20 mouse cellular contexts compared by ENCODE assay signal in genomic region chr3:87899776-87900175, GRCm38 (mm10). TPM values are rescaled to one million over a fixed set of nuclear protein-coding genes. Genes with fewer than 3 reads are reported as not detected.
A peak's percentile ranks its signal among the peaks of the same experiment; 100 is the strongest.
DNase-seq lines count a peak whose midpoint lies in the region; ATAC-seq lines count a peak whose summit lies in the region.
"Had no signal": no experiment of that assay in that cellular context is flagged by ENCODE, and none has a peak within 500 bp of the region (broad histone marks: within the 10 kb centered on the region; RNA-seq: fewer than 3 reads in every experiment).

No protein-coding gene starts in this region.

- H3K4me1 ChIP-seq in midbrain, embryonic 11.5 days (ENCODE audit: control insufficient read depth, insufficient read depth, low read length) = no peaks in the 10 kb centered on the region
- no peaks in the 10 kb centered on the region for H3K4me1 ChIP-seq in midbrain, embryonic 16.5 days (ENCODE audit: control insufficient read depth, insufficient read depth, low read length)
- H3K4me1 ChIP-seq in liver, embryonic 16.5 days (ENCODE audit: control insufficient read depth, low read depth, low read length) = peaks cover 38% of the 10 kb centered on the region
- H3K4me1 ChIP-seq in hindbrain, embryonic 11.5 days (replicated peaks; ENCODE audit: control insufficient read depth, insufficient read depth, low read length) = no peaks in the 10 kb centered on the region
- H3K4me1 ChIP-seq: forebrain, embryonic 13.5 days; hindbrain, embryonic 15.5 days had no signal

- no peaks in the 10 kb centered on the region for H3K36me3 ChIP-seq in midbrain, embryonic 11.5 days (ENCODE audit: control insufficient read depth, insufficient read depth, low read length)
- H3K36me3 ChIP-seq in midbrain, embryonic 16.5 days (ENCODE audit: control insufficient read depth, insufficient read depth, low read length) = no peaks in the 10 kb centered on the region
- H3K36me3 ChIP-seq in liver, embryonic 16.5 days (ENCODE audit: control insufficient read depth, insufficient read depth) = no peaks in the 10 kb centered on the region
- H3K36me3 ChIP-seq in hindbrain, embryonic 11.5 days (ENCODE audit: control insufficient read depth, insufficient read depth, low read length) = no peaks in the 10 kb centered on the region
- H3K36me3 ChIP-seq: forebrain, embryonic 10.5 days; hindbrain, embryonic 10.5 days; hindbrain, embryonic 15.5 days had no signal

- 75% methylated on average over 3 of the region's 3 CpGs for WGBS in midbrain, embryonic 11.5 days
- 87% methylated on average over 3 of the region's 3 CpGs for WGBS in midbrain, embryonic 16.5 days
- WGBS in liver, embryonic 16.5 days (ENCODE audit: insufficient replicate concordance) = 86% methylated on average over 3 of the region's 3 CpGs
- 78% methylated on average over 3 of the region's 3 CpGs for WGBS in hindbrain, embryonic 11.5 days

- peak; percentile 66 for DNase-seq in heart, adult 11 months
- no peak for DNase-seq in heart, postnatal 10 days
- DNase-seq in midbrain, embryonic 11.5 days (ENCODE audit: low spot score, missing footprints) = peak; percentile 60
- no peak for DNase-seq in hindbrain, embryonic 11.5 days (ENCODE audit: low spot score)
- DNase-seq: adrenal gland, postnatal 10 days; adrenal gland, postnatal 36 days; cerebellum, adult 18-20 months; cerebellum, adult 9-10 months; cerebellum, postnatal 14 days; gastrocnemius, postnatal 10 days; gastrocnemius, postnatal 36 days; heart, postnatal 36 days had no signal

- H3K27me3 ChIP-seq in midbrain, embryonic 11.5 days (ENCODE audit: control insufficient read depth, insufficient read depth, low read length) = no peaks in the 10 kb centered on the region
- H3K27me3 ChIP-seq in midbrain, embryonic 16.5 days (ENCODE audit: control insufficient read depth, insufficient read depth, low read depth, low read length) = no peaks in the 10 kb centered on the region
- H3K27me3 ChIP-seq in liver, embryonic 16.5 days (ENCODE audit: control insufficient read depth, insufficient read depth, low read depth, low read length) = no peaks in the 10 kb centered on the region
- H3K27me3 ChIP-seq in hindbrain, embryonic 11.5 days (ENCODE audit: control insufficient read depth, insufficient read depth, low read length) = no peaks in the 10 kb centered on the region
- H3K27me3 ChIP-seq: forebrain, embryonic 13.5 days; hindbrain, embryonic 15.5 days; Patski had no signal

- intact Hi-C loops in heart, postnatal 10 days (cut with DNase I) = no loop called here

- no peak for ATAC-seq in midbrain, embryonic 11.5 days (ENCODE audit: low FRiP score)
- no peak for ATAC-seq in midbrain, embryonic 16.5 days
- ATAC-seq in liver, embryonic 16.5 days (ENCODE audit: low read depth) = no peak
- ATAC-seq in hindbrain, embryonic 11.5 days (ENCODE audit: low FRiP score) = no peak
- ATAC-seq: forebrain, embryonic 13.5 days; forebrain, embryonic 16.5 days; Patski had no signal

- no peak overlapping the region for H3K9ac ChIP-seq in midbrain, embryonic 11.5 days (ENCODE audit: low read length)
- no peak overlapping the region for H3K9ac ChIP-seq in midbrain, embryonic 16.5 days (ENCODE audit: low read depth, low read length)
- no peak overlapping the region for H3K9ac ChIP-seq in liver, embryonic 16.5 days (ENCODE audit: low read depth, low read length)
- H3K9ac ChIP-seq in hindbrain, embryonic 11.5 days (ENCODE audit: low read depth, low read length) = no peak overlapping the region
- H3K9ac ChIP-seq: forebrain, embryonic 13.5 days; hindbrain, embryonic 15.5 days had no signal

- H3K9me3 ChIP-seq in midbrain, embryonic 11.5 days (ENCODE audit: control insufficient read depth, low read length) = no peaks in the 10 kb centered on the region
- no peaks in the 10 kb centered on the region for H3K9me3 ChIP-seq in midbrain, embryonic 16.5 days (replicated peaks; ENCODE audit: control insufficient read depth, low read length, poor library complexity, severe bottlenecking)
- no peaks in the 10 kb centered on the region for H3K9me3 ChIP-seq in liver, embryonic 16.5 days (replicated peaks; ENCODE audit: control insufficient read depth, low read length)
- H3K9me3 ChIP-seq in hindbrain, embryonic 11.5 days (ENCODE audit: control insufficient read depth, low read length) = no peaks in the 10 kb centered on the region
- H3K9me3 ChIP-seq: forebrain, embryonic 10.5 days; forebrain, embryonic 13.5 days; hindbrain, embryonic 10.5 days; hindbrain, embryonic 15.5 days had no signal

- no peak overlapping the region for H3K4me2 ChIP-seq in midbrain, embryonic 11.5 days
- no peak overlapping the region for H3K4me2 ChIP-seq in midbrain, embryonic 16.5 days (ENCODE audit: low read length)
- H3K4me2 ChIP-seq in liver, embryonic 16.5 days (ENCODE audit: low read depth, low read length) = no peak overlapping the region
- H3K4me2 ChIP-seq in hindbrain, embryonic 11.5 days (replicated peaks; ENCODE audit: low read depth, low read length) = no peak overlapping the region
- H3K4me2 ChIP-seq: forebrain, embryonic 13.5 days; hindbrain, embryonic 15.5 days had no signal

- no peak overlapping the region for H3K27ac ChIP-seq in midbrain, embryonic 11.5 days (ENCODE audit: low read depth, low read length)
- no peak overlapping the region for H3K27ac ChIP-seq in midbrain, embryonic 16.5 days (ENCODE audit: low read length)
- H3K27ac ChIP-seq in liver, embryonic 16.5 days (ENCODE audit: low read length) = peak overlapping the region; percentile 26; the same call in 1 of the 2 replicates
- no peak overlapping the region for H3K27ac ChIP-seq in hindbrain, embryonic 11.5 days (ENCODE audit: low read depth, low read length)
- H3K27ac ChIP-seq: forebrain, embryonic 10.5 days; forebrain, embryonic 13.5 days; hindbrain, embryonic 10.5 days; hindbrain, embryonic 15.5 days had no signal

- no peak overlapping the region for H3K4me3 ChIP-seq in midbrain, embryonic 11.5 days (ENCODE audit: low read depth, low read length)
- H3K4me3 ChIP-seq in midbrain, embryonic 16.5 days (ENCODE audit: low read depth, low read length) = no peak overlapping the region
- no peak overlapping the region for H3K4me3 ChIP-seq in liver, embryonic 16.5 days (ENCODE audit: low read depth, low read length)
- H3K4me3 ChIP-seq in hindbrain, embryonic 11.5 days (ENCODE audit: low read depth, low read length) = no peak overlapping the region
- H3K4me3 ChIP-seq: forebrain, embryonic 10.5 days; forebrain, embryonic 13.5 days; hindbrain, embryonic 10.5 days; hindbrain, embryonic 15.5 days had no signal

RNA-seq across cellular contexts. Expression of gene Hdgf, which starts 6.3 kb away (rescaled TPM):
- 100 to 1,000 TPM; 106 to 112 TPM for total RNA-seq in heart, postnatal 10 days (2021)
- 245 and 268 TPM in 2 replicates for polyA plus RNA-seq in midbrain, embryonic 11.5 days (2014; fragmentation: Nextera tagmentation; extraction: Ambion mirVana)
- polyA plus RNA-seq in midbrain, embryonic 16.5 days (2015; fragmentation: Nextera tagmentation; extraction: Ambion mirVana) = 144 and 154 TPM in 2 replicates
- 53.6 and 57.1 TPM in 2 replicates for polyA plus RNA-seq in liver, embryonic 16.5 days (2015; fragmentation: Nextera tagmentation; extraction: Ambion mirVana)
- 202 and 246 TPM in 2 replicates for polyA plus RNA-seq in hindbrain, embryonic 11.5 days (2014; fragmentation: Nextera tagmentation; extraction: Ambion mirVana)

RNA-seq across cellular contexts. Expression of gene Prcc, which starts 14.4 kb away (rescaled TPM):
- total RNA-seq in heart, postnatal 10 days (2021) = 10 to 100 TPM; 54.8 to 56.2 TPM
- polyA plus RNA-seq in midbrain, embryonic 11.5 days (2014; fragmentation: Nextera tagmentation; extraction: Ambion mirVana) = 18.4 and 20.4 TPM in 2 replicates
- 15.3 and 16.3 TPM in 2 replicates for polyA plus RNA-seq in midbrain, embryonic 16.5 days (2015; fragmentation: Nextera tagmentation; extraction: Ambion mirVana)
- polyA plus RNA-seq in liver, embryonic 16.5 days (2015; fragmentation: Nextera tagmentation; extraction: Ambion mirVana) = 4.1 and 4.7 TPM in 2 replicates
- 17.6 and 18.6 TPM in 2 replicates for polyA plus RNA-seq in hindbrain, embryonic 11.5 days (2014; fragmentation: Nextera tagmentation; extraction: Ambion mirVana)

RNA-seq across cellular contexts. Expression of gene Mrpl24, which starts 19.5 kb away (rescaled TPM):
- total RNA-seq in heart, postnatal 10 days (2021) = 10 to 100 TPM; 60.5 to 75.5 TPM
- polyA plus RNA-seq in midbrain, embryonic 11.5 days (2014; fragmentation: Nextera tagmentation; extraction: Ambion mirVana) = 73.9 and 84.5 TPM in 2 replicates
- 47.8 and 51.6 TPM in 2 replicates for polyA plus RNA-seq in midbrain, embryonic 16.5 days (2015; fragmentation: Nextera tagmentation; extraction: Ambion mirVana)
- polyA plus RNA-seq in liver, embryonic 16.5 days (2015; fragmentation: Nextera tagmentation; extraction: Ambion mirVana) = 35.1 and 35.8 TPM in 2 replicates
- 78.4 and 83.6 TPM in 2 replicates for polyA plus RNA-seq in hindbrain, embryonic 11.5 days (2014; fragmentation: Nextera tagmentation; extraction: Ambion mirVana)

RNA-seq across cellular contexts. Expression of gene Isg20l2, which starts 30.3 kb away (rescaled TPM):
- total RNA-seq in heart, postnatal 10 days (2021) = 10 to 100 TPM; 16.2 to 18.9 TPM
- polyA plus RNA-seq in midbrain, embryonic 11.5 days (2014; fragmentation: Nextera tagmentation; extraction: Ambion mirVana) = 53.9 and 54.8 TPM in 2 replicates
- 24.9 and 28.6 TPM in 2 replicates for polyA plus RNA-seq in midbrain, embryonic 16.5 days (2015; fragmentation: Nextera tagmentation; extraction: Ambion mirVana)
- 17.2 and 17.5 TPM in 2 replicates for polyA plus RNA-seq in liver, embryonic 16.5 days (2015; fragmentation: Nextera tagmentation; extraction: Ambion mirVana)
- 42.5 and 55.2 TPM in 2 replicates for polyA plus RNA-seq in hindbrain, embryonic 11.5 days (2014; fragmentation: Nextera tagmentation; extraction: Ambion mirVana)

RNA-seq across cellular contexts. Expression of gene Rrnad1, which starts 30.7 kb away (rescaled TPM):
- total RNA-seq in heart, postnatal 10 days (2021) = 1 to 10 TPM; 6.8 to 7.0 TPM
- polyA plus RNA-seq in midbrain, embryonic 11.5 days (2014; fragmentation: Nextera tagmentation; extraction: Ambion mirVana) = 14.6 and 17.0 TPM in 2 replicates
- polyA plus RNA-seq in midbrain, embryonic 16.5 days (2015; fragmentation: Nextera tagmentation; extraction: Ambion mirVana) = 20.5 and 23.2 TPM in 2 replicates
- polyA plus RNA-seq in liver, embryonic 16.5 days (2015; fragmentation: Nextera tagmentation; extraction: Ambion mirVana) = 5.2 and 5.7 TPM in 2 replicates
- polyA plus RNA-seq in hindbrain, embryonic 11.5 days (2014; fragmentation: Nextera tagmentation; extraction: Ambion mirVana) = 13.7 and 17.9 TPM in 2 replicates

Comparison
In these comparisons a context has a peak if more than half of its experiments do, and no peak if none do; other contexts are left out.
1. DNase-seq: peak in heart, adult 11 months (single experiment) and midbrain, embryonic 11.5 days (single experiment); none in heart, postnatal 10 days (0 of 2) and hindbrain, embryonic 11.5 days (single experiment).